Mouse (Mus musculus) G1E-ER4 (cell line): ENCODE data around the gene Zbtb25. TPM values are rescaled to one million over a fixed set of nuclear protein-coding genes. Genes with fewer than 3 reads are reported as not detected.

Source experiments
- GATA1 ChIP-seq: IDR thresholded peaks from one replicate; pipeline ENCODE4 v1.8.0; 2012; ENCODE audit warnings: low read length, inconsistent platforms
- polyA plus RNA-seq: library from polyadenylated mRNA; stranded (reverse); fragments of >175 nt; gene quantifications from 2 replicates; pipeline ENCODE4 v1.2.3, GENCODE M21; 2012

Zbtb25 gene
- polyA plus RNA-seq, 1 experiment, result 12.6 TPM

- no peak for TF ChIP-seq GATA1
These were observed 69.0 kb downstream of the Zbtb25 start for GRCm38 (mm10) chr12:76300367-76300766.

GRCm38 (mm10) chr12:76299361-76299906 is 70.0 kb downstream of the Zbtb25 start:
- TF ChIP-seq GATA1, result no peak

- TF ChIP-seq GATA1, result no peak
These were observed 71.6 kb downstream of the Zbtb25 start for GRCm38 (mm10) chr12:76297830-76298229.

Other genes starting within 250 kb of the Zbtb25 start
- not detected in 2 replicates for gene Esr2, start 192.3 kb downstream of the Zbtb25 start, polyA plus RNA-seq
- 0.03 and 0.06 TPM in 2 replicates for gene Tex21, start 122.9 kb downstream of the Zbtb25 start, polyA plus RNA-seq
- gene Mthfd1, start 114.3 kb downstream of the Zbtb25 start, polyA plus RNA-seq, result 194 and 283 TPM in 2 replicates
- 0.12 and 0.24 TPM in 2 replicates for gene Akap5, start 44.7 kb downstream of the Zbtb25 start, polyA plus RNA-seq
- 5.5 and 6.3 TPM in 2 replicates for gene Zbtb1, start 664 bp upstream of the Zbtb25 start, polyA plus RNA-seq
- gene Hspa2, start 34.6 kb upstream of the Zbtb25 start, polyA plus RNA-seq, result 8.0 and 11.6 TPM in 2 replicates
- gene Ppp1r36, start 47.9 kb upstream of the Zbtb25 start, polyA plus RNA-seq, result not detected in 2 replicates
- 0.03 and 0.04 TPM in 2 replicates for gene Plekhg3, start 161.3 kb upstream of the Zbtb25 start, polyA plus RNA-seq